Mouse (Mus musculus) MEL (cell line): ENCODE measurements around the gene Aff3. TPM values are rescaled to one million over a fixed set of nuclear protein-coding genes. Genes with fewer than 3 reads are reported as not detected.

ENCODE experiments used
- DNase-seq: peaks from one replicate; pipeline ENCODE4 v3.0.0; 2011; ENCODE audit warnings: low read depth, low spot score
- H3K27ac ChIP-seq: 2 replicates; pipeline ENCODE4 v1.5.1; 2012; ENCODE audit warnings: low read depth, mild to moderate bottlenecking, control low read depth, low read length, moderate library complexity; ENCODE audit not compliant: control insufficient read depth
- H3K27me3 ChIP-seq, 2 experiments: fragments of 150-350 bp in 1 of 2; sonication (generic) in 1 of 2; 2 replicates each; pipeline ENCODE4 v1.6.1; 2012; ENCODE audit warnings: low read length in 2 of 2, mild to moderate bottlenecking in 2 of 2, improper control_type of control experiment in 1 of 2, moderate library complexity in 1 of 2; ENCODE audit not compliant: insufficient read depth in 2 of 2, control insufficient read depth in 1 of 2
- H3K36me3 ChIP-seq, 2 experiments: 2 replicates each; pipeline ENCODE4 v1.6.1; 2012 to 2014; ENCODE audit warnings: low read length in 2 of 2, improper control_type of control experiment in 1 of 2, inconsistent platforms in 1 of 2, mild to moderate bottlenecking in 1 of 2; ENCODE audit not compliant: insufficient read depth in 2 of 2, control insufficient read depth in 1 of 2
- H3K4me1 ChIP-seq, 2 experiments: fragments of 150-350 bp in 1 of 2; sonication (generic) in 1 of 2; 2 replicates each; pipeline ENCODE4 v1.6.1; 2012; ENCODE audit warnings: low read length in 2 of 2, improper control_type of control experiment in 1 of 2, mild to moderate bottlenecking in 1 of 2; ENCODE audit not compliant: insufficient read depth in 2 of 2, control insufficient read depth in 1 of 2
- H3K4me3 ChIP-seq, 2 experiments: fragments of 150-350 bp in 1 of 2; sonication (generic) in 1 of 2; 2 replicates each; pipeline ENCODE4 v1.5.1; 2012; ENCODE audit warnings: low read depth in 2 of 2, low read length in 2 of 2, mild to moderate bottlenecking in 2 of 2, moderate library complexity in 2 of 2, control low read depth in 1 of 2, improper control_type of control experiment in 1 of 2; ENCODE audit not compliant: control insufficient read depth in 1 of 2, insufficient read depth in 1 of 2
- H3K79me2 ChIP-seq: 2 replicates; pipeline ENCODE4 v1.6.1; 2012; ENCODE audit warnings: mild to moderate bottlenecking, low read length, moderate library complexity; ENCODE audit not compliant: control insufficient read depth, poor library complexity, insufficient read depth
- H3K9ac ChIP-seq: 2 replicates; pipeline ENCODE4 v1.6.1; 2012; ENCODE audit warnings: low read depth, mild to moderate bottlenecking, control low read depth, low read length, moderate library complexity; ENCODE audit not compliant: control insufficient read depth, poor library complexity, severe bottlenecking
- H3K9me3 ChIP-seq: fragments of 150-350 bp; sonication (generic); replicated peaks from 2 replicates; pipeline ENCODE4 v1.6.1; 2012; ENCODE audit warnings: mild to moderate bottlenecking, low read length, improper control_type of control experiment, moderate library complexity; ENCODE audit not compliant: insufficient read depth
- CTCF ChIP-seq, 3 experiments: IDR thresholded peaks in 2 of 3; conservative IDR thresholded peaks in 1 of 3; 2 replicates each; pipeline ENCODE4 v1.5.1; 2011 to 2012; ENCODE audit warnings: low read length in 3 of 3, low read depth in 2 of 3, mild to moderate bottlenecking in 2 of 3, improper control_type of control experiment in 1 of 3, inconsistent platforms in 1 of 3, mixed read lengths in 1 of 3, moderate library complexity in 1 of 3; ENCODE audit not compliant: control insufficient read depth in 1 of 3, insufficient read depth in 1 of 3, poor library complexity in 1 of 3, severe bottlenecking in 1 of 3
- EP300 ChIP-seq, 2 experiments: IDR thresholded peaks; 2 replicates each; pipeline ENCODE4 v1.6.1; 2011; ENCODE audit warnings: improper control_type of control experiment in 2 of 2, low read length in 2 of 2, low read depth in 1 of 2, mild to moderate bottlenecking in 1 of 2
- ETS1 ChIP-seq: IDR thresholded peaks from 2 replicates; pipeline ENCODE4 v1.6.1; 2012; ENCODE audit warnings: low read depth, mild to moderate bottlenecking, inconsistent platforms, low read length, improper control_type of control experiment, moderate library complexity
- GABPA ChIP-seq: IDR thresholded peaks from 2 replicates; pipeline ENCODE4 v1.6.1; 2012; ENCODE audit warnings: low read depth, mild to moderate bottlenecking, inconsistent platforms, low read length, improper control_type of control experiment, moderate library complexity
- GATA1 ChIP-seq: IDR thresholded peaks from 2 replicates; pipeline ENCODE4 v1.6.1; 2011; ENCODE audit warnings: low read depth, low read length, improper control_type of control experiment
- MAX ChIP-seq: IDR thresholded peaks from 2 replicates; pipeline ENCODE4 v1.6.1; 2011; ENCODE audit warnings: low read length, improper control_type of control experiment
- MAZ ChIP-seq: IDR thresholded peaks from 2 replicates; pipeline ENCODE4 v1.6.1; 2012; ENCODE audit warnings: low read depth, mild to moderate bottlenecking, inconsistent platforms, low read length, improper control_type of control experiment
- MEF2A ChIP-seq: IDR thresholded peaks from 2 replicates; pipeline ENCODE4 v1.6.1; 2014; ENCODE audit warnings: low read depth, mild to moderate bottlenecking, inconsistent platforms, low read length, improper control_type of control experiment; ENCODE audit not compliant: poor library complexity, insufficient replicate concordance, severe bottlenecking; ENCODE audit errors: extremely low read depth
- MYC ChIP-seq: IDR thresholded peaks from 2 replicates; pipeline ENCODE4 v1.6.1; 2011; ENCODE audit warnings: low read depth, mild to moderate bottlenecking, low read length, improper control_type of control experiment, moderate library complexity
- NRF1 ChIP-seq: IDR thresholded peaks from 2 replicates; pipeline ENCODE4 v1.6.1; 2014; ENCODE audit warnings: low read depth, mild to moderate bottlenecking, inconsistent platforms, low read length, improper control_type of control experiment, moderate library complexity; ENCODE audit not compliant: poor library complexity, insufficient read depth, severe bottlenecking
- POLR2A ChIP-seq, 2 experiments: IDR thresholded peaks; 2 replicates each; pipeline ENCODE4 v1.6.1; 2011 to 2012; ENCODE audit warnings: low read length in 2 of 2, mild to moderate bottlenecking in 2 of 2, control low read depth in 1 of 2, improper control_type of control experiment in 1 of 2, low read depth in 1 of 2, moderate library complexity in 1 of 2; ENCODE audit not compliant: control insufficient read depth in 1 of 2, insufficient read depth in 1 of 2, poor library complexity in 1 of 2
- POLR2AphosphoS2 ChIP-seq: IDR thresholded peaks from 2 replicates; pipeline ENCODE4 v1.6.1; 2011; ENCODE audit warnings: low read length, improper control_type of control experiment
- POLR2AphosphoS5 ChIP-seq: IDR thresholded peaks from 2 replicates; pipeline ENCODE4 v1.6.1; 2012; ENCODE audit warnings: low read depth, borderline replicate concordance, mild to moderate bottlenecking, inconsistent platforms, low read length, moderate library complexity, mixed read lengths
- RAD21 ChIP-seq: IDR thresholded peaks from 2 replicates; pipeline ENCODE4 v1.6.1; 2011; ENCODE audit warnings: mild to moderate bottlenecking, low read depth, low read length, improper control_type of control experiment
- RCOR1 ChIP-seq: IDR thresholded peaks from 2 replicates; pipeline ENCODE4 v1.6.1; 2012; ENCODE audit warnings: low read depth, mild to moderate bottlenecking, inconsistent platforms, low read length, improper control_type of control experiment
- TAL1 ChIP-seq: IDR thresholded peaks from 2 replicates; pipeline ENCODE4 v1.6.1; 2012; ENCODE audit warnings: mild to moderate bottlenecking, inconsistent platforms, low read length, moderate library complexity, mixed read lengths
- TBP ChIP-seq: IDR thresholded peaks from 2 replicates; pipeline ENCODE4 v1.8.0; 2011; ENCODE audit warnings: low read depth, low read length, improper control_type of control experiment
- USF1 ChIP-seq: IDR thresholded peaks from 2 replicates; pipeline ENCODE4 v1.6.1; 2014; ENCODE audit warnings: low read depth, mild to moderate bottlenecking, inconsistent platforms, low read length, improper control_type of control experiment, moderate library complexity
- USF2 ChIP-seq, 2 experiments: IDR thresholded peaks; 2 replicates each; pipeline ENCODE4 v1.6.1; 2011 to 2012; ENCODE audit warnings: improper control_type of control experiment in 2 of 2, low read length in 2 of 2, borderline replicate concordance in 1 of 2, inconsistent platforms in 1 of 2, low read depth in 1 of 2, mild to moderate bottlenecking in 1 of 2; ENCODE audit not compliant: insufficient read depth in 1 of 2
- ZC3H11A ChIP-seq: IDR thresholded peaks from 2 replicates; pipeline ENCODE4 v1.6.1; 2012; ENCODE audit warnings: low read depth, mild to moderate bottlenecking, inconsistent platforms, low read length, improper control_type of control experiment
- ZMIZ1 ChIP-seq: IDR thresholded peaks from 2 replicates; pipeline ENCODE4 v1.6.1; 2012; ENCODE audit warnings: low read depth, mild to moderate bottlenecking, inconsistent platforms, low read length, improper control_type of control experiment, moderate library complexity
- polyA plus RNA-seq, 2 experiments: library from polyadenylated mRNA; stranded (reverse) in 1 of 2; unstranded in 1 of 2; fragments of >175 nt in 1 of 2; fragments of >200 nt in 1 of 2; gene quantifications; 2 replicates each; pipeline versions ENCODE4 v1.2.1 to v1.2.4; 2012; ENCODE audit warnings: low replicate concordance in 2 of 2, low read depth in 1 of 2; ENCODE audit not compliant: insufficient read length in 2 of 2, insufficient read depth in 1 of 2, missing spikeins in 1 of 2
- total RNA-seq: library from RNA; depleted of rRNA; stranded (reverse); fragments of 300-350 nt; gene quantifications from 2 replicates; pipeline ENCODE4 v1.2.3, GENCODE M21; 2012

The Aff3 gene
- total and polyA plus RNA-seq, 3 experiments = 18.5 to 41.1 (median 25.4) TPM

DNA sequence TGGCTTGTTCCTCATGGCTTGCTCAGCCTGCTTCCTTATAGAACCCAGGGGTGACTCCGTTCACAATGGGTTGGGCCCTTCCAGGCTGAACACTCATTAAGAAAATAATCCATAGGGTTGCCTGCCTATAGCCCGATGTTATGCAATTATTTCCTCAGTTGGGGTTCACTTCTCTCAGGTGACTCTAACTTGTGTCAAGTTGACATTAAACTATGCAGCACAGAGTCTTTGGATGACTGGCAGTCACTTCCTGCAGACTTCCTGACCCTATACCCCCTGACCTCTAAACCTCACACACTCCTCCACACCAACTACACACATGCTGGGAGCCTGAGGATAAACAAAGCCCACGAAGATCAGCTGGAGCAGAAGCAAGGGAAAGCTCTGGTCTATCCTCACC is 15.6 kb downstream of the Aff3 start:
- H3K36me3 ChIP-seq = peaks cover 0 to 1% of the 10 kb centered on the region in 2 experiments; a peak in 2 of 4 replicates
- H3K27me3 ChIP-seq = no peaks in the 10 kb centered on the region
- TF ChIP-seq MAZ (no peak), CTCF (IDR thresholded peaks at IDR 0.05 in 2 of 3, conservative IDR thresholded peaks at IDR 0.05 in 1 of 3; ENCODE audit: control insufficient read depth in 1 of 3, insufficient read depth in 1 of 3, low read depth in 2 of 3, low read length in 3 of 3, poor library complexity in 1 of 3, severe bottlenecking in 1 of 3) (no peak), POLR2AphosphoS5 (no peak), USF1 (no peak), EP300 (IDR thresholded peaks at IDR 0.05; ENCODE audit: low read depth in 1 of 2, low read length in 2 of 2) (no peak), GABPA (no peak), MEF2A (no peak), GATA1 (no peak), MAX (no peak), RAD21 (no peak), ZC3H11A (no peak), TBP (no peak), USF2 (IDR thresholded peaks at IDR 0.05; ENCODE audit: borderline replicate concordance in 1 of 2, insufficient read depth in 1 of 2, low read depth in 1 of 2, low read length in 2 of 2) (no peak), TAL1 (no peak), ZMIZ1 (no peak)
- no peaks in the 10 kb centered on the region for H3K4me1 ChIP-seq
- DNase-seq = no peak
- peaks cover 14% of the 10 kb centered on the region for H3K79me2 ChIP-seq
- no peak overlapping the region for H3K4me3 ChIP-seq
- H3K27ac ChIP-seq = no peak overlapping the region
- no peaks in the 10 kb centered on the region for H3K9me3 ChIP-seq
- no peak overlapping the region for H3K9ac ChIP-seq

DNA sequence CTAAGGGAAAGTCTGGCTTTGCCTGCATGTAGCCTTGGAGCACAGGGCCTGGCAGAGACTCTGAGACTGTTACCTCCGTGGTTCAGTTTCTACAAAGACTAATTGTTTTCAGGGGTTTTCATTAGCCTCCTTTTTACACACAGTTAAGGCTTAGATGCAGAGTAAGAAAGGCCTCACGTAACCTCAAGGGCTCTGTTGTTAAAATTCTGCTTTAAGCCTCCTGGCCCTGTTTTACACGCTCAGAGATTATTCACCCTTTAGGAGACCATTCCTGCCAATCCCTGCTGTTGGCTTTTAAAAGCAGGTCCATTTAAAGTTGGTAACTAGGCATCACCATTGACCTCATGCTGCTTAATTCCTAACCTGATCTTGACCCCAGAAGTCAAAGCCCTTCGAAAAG is 22.5 kb downstream of the Aff3 start:
- no peaks in the 10 kb centered on the region for H3K9me3 ChIP-seq
- TF ChIP-seq MAX (no peak), RCOR1 (no peak), ETS1 (no peak), NRF1 (no peak), POLR2A (IDR thresholded peaks at IDR 0.05; ENCODE audit: control insufficient read depth in 1 of 2, insufficient read depth in 1 of 2, low read depth in 1 of 2, low read length in 2 of 2, poor library complexity in 1 of 2) (no peak), USF1 (no peak), TAL1 (no peak), POLR2AphosphoS2 (no peak), MYC (no peak)
- H3K27ac ChIP-seq = no peak overlapping the region
- no peaks in the 10 kb centered on the region; a peak in 1 of 4 replicates for H3K4me1 ChIP-seq
- no peaks in the 10 kb centered on the region for H3K27me3 ChIP-seq
- peaks cover 0 to 4% of the 10 kb centered on the region in 2 experiments; a peak in 3 of 4 replicates for H3K36me3 ChIP-seq
- no peak overlapping the region for H3K4me3 ChIP-seq
- DNase-seq = no peak
- H3K79me2 ChIP-seq = peaks cover 2% of the 10 kb centered on the region; the same call in 1 of the 2 replicates
- no peak overlapping the region for H3K9ac ChIP-seq
